9 mouse cellular contexts compared by ENCODE assay signal in the genomic region with DNA sequence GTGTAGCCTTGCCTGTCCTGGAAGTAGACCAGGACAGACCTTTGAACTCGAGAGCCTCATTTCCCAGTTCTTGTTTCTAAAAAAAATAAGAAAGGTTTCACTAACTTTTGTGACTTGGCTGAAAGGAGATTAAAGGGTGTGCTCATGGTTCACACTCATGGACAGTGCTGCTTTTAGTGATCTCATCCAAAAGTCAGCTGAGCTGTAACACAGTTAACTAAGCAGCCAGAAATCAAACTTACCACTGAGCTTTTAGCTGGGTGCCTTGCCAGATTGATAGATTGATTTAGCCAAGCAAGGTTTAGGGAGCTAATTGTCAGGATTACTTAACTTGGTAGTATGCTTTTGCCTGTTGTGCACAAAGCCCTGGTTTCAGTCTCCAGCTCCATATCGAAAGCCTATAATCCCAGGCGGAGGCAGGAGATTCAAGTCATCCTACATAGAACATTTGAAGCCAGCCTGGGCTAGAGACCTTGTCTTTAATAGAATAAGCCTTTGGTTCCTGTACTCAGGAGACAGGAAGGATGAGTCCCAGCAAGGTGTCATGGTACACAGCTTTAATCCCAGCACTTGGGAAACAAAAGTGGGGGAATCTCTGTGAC. TPM values are rescaled to one million over a fixed set of nuclear protein-coding genes. Genes with fewer than 3 reads are reported as not detected.
DNase-seq lines count a peak whose midpoint lies in the region; ATAC-seq and TF ChIP-seq lines count a peak whose summit lies in the region.
"Had no signal": no experiment of that assay in that cellular context is flagged by ENCODE, and none has a peak within 500 bp of the region (broad histone marks: within the 10 kb centered on the region; RNA-seq: fewer than 3 reads in every experiment).

No protein-coding gene starts in this region.

- no peaks in the 10 kb centered on the region for H3K9me3 ChIP-seq in heart, postnatal 0 days (replicated peaks; ENCODE audit: control insufficient read depth, low read length)
- no peaks in the 10 kb centered on the region for H3K9me3 ChIP-seq in hindbrain, embryonic 14.5 days (ENCODE audit: control insufficient read depth, low read length)
- no peaks in the 10 kb centered on the region for H3K9me3 ChIP-seq in midbrain, embryonic 13.5 days

- TF ChIP-seq EP300 in heart, postnatal 0 days (IDR thresholded peaks at IDR 0.05; ENCODE audit: low read depth) = no peak
- TF ChIP-seq EP300 in heart, adult 2 months (IDR thresholded peaks at IDR 0.05; ENCODE audit: insufficient read depth, low read depth, low read length) = no peak

- H3K27me3 ChIP-seq in heart, postnatal 0 days (ENCODE audit: control insufficient read depth, insufficient read depth, low read length) = no peaks in the 10 kb centered on the region
- H3K27me3 ChIP-seq in heart, adult 2 months (ENCODE audit: control insufficient read depth, insufficient read depth, low read length) = no peaks in the 10 kb centered on the region
- no peaks in the 10 kb centered on the region for H3K27me3 ChIP-seq in hindbrain, embryonic 14.5 days (ENCODE audit: control insufficient read depth, insufficient read depth, low read length)
- no peaks in the 10 kb centered on the region for H3K27me3 ChIP-seq in midbrain, embryonic 13.5 days

- H3K4me1 ChIP-seq in heart, postnatal 0 days (ENCODE audit: control insufficient read depth, insufficient read depth) = peaks cover 20% of the 10 kb centered on the region
- peaks cover 6% of the 10 kb centered on the region for H3K4me1 ChIP-seq in heart, adult 2 months (ENCODE audit: control insufficient read depth, insufficient read depth, low read length)
- no peaks in the 10 kb centered on the region; the same call in 1 of the 2 replicates for H3K4me1 ChIP-seq in bone marrow, adult 2 months (ENCODE audit: control insufficient read depth, insufficient read depth, low read length)
- peaks cover 18% of the 10 kb centered on the region; the same call in 1 of the 2 replicates for H3K4me1 ChIP-seq in hindbrain, embryonic 14.5 days (replicated peaks; ENCODE audit: control insufficient read depth, insufficient read depth, low read length)
- peaks cover 36% of the 10 kb centered on the region for H3K4me1 ChIP-seq in midbrain, embryonic 13.5 days (replicated peaks)

- TF ChIP-seq POLR2A in heart, adult 2 months (IDR thresholded peaks at IDR 0.05; ENCODE audit: insufficient read depth, low read depth, low read length) = no peak
- no peak for TF ChIP-seq POLR2A in bone marrow, adult 2 months (IDR thresholded peaks at IDR 0.05; ENCODE audit: borderline replicate concordance, control insufficient read depth, low read depth, low read length)

- peak overlapping the region; percentile 86; the same call in 1 of the 2 replicates for H3K4me3 ChIP-seq in heart, postnatal 0 days (ENCODE audit: low read depth, low read length)
- no peak overlapping the region for H3K4me3 ChIP-seq in heart, adult 2 months
- H3K4me3 ChIP-seq in bone marrow, adult 2 months (replicated peaks; ENCODE audit: control insufficient read depth, low read depth, low read length) = peak overlapping the region; percentile 32
- H3K4me3 ChIP-seq in hindbrain, embryonic 14.5 days (replicated peaks; ENCODE audit: low read length) = peak overlapping the region; percentile 80; the same call in 1 of the 2 replicates
- peak overlapping the region; percentile 97 for H3K4me3 ChIP-seq in midbrain, embryonic 13.5 days (replicated peaks)
- no peak overlapping the region for H3K4me3 ChIP-seq in left cerebral cortex, adult 2 months

- H3K27ac ChIP-seq in heart, postnatal 0 days (ENCODE audit: low read depth) = no peak overlapping the region
- H3K27ac ChIP-seq in heart, adult 2 months = no peak overlapping the region
- H3K27ac ChIP-seq in bone marrow, adult 2 months (ENCODE audit: control insufficient read depth, insufficient read depth, low read depth, low read length, poor library complexity) = no peak overlapping the region
- H3K27ac ChIP-seq in hindbrain, embryonic 14.5 days = no peak overlapping the region
- no peak overlapping the region for H3K27ac ChIP-seq in midbrain, embryonic 13.5 days
- H3K27ac ChIP-seq in left cerebral cortex, adult 2 months = no peak overlapping the region

- H3K4me2 ChIP-seq in heart, postnatal 0 days (ENCODE audit: low read depth, low read length) = peak overlapping the region; percentile 88
- H3K4me2 ChIP-seq in hindbrain, embryonic 14.5 days (replicated peaks) = peak overlapping the region; percentile 73
- H3K4me2 ChIP-seq in midbrain, embryonic 13.5 days (replicated peaks) = peak overlapping the region; percentile 97

- 75% methylated on average over 3 of the region's 3 CpGs for WGBS in heart, postnatal 0 days
- WGBS in heart, adult 2 months = 69% methylated on average over 3 of the region's 3 CpGs
- 63% methylated on average over 3 of the region's 3 CpGs for WGBS in bone marrow, adult 2 months
- WGBS in hindbrain, embryonic 14.5 days = 91% methylated on average over 3 of the region's 3 CpGs
- WGBS in midbrain, embryonic 13.5 days = 94% methylated on average over 3 of the region's 3 CpGs

- peak overlapping the region; percentile 88 for H3K9ac ChIP-seq in heart, postnatal 0 days (replicated peaks; ENCODE audit: low read depth, low read length)
- H3K9ac ChIP-seq in heart, adult 2 months (ENCODE audit: low read depth, low read length) = no peak overlapping the region
- H3K9ac ChIP-seq in hindbrain, embryonic 14.5 days = peak overlapping the region; percentile 87; the same call in 1 of the 2 replicates
- H3K9ac ChIP-seq in midbrain, embryonic 13.5 days (replicated peaks) = peak overlapping the region; percentile 96

- intact Hi-C loops in heart, adult 2 months (cut with DNase I) = loop anchor here (5.0 kb wide), 1 partner anchor 36 kb away; no protein-coding TSS in a partner anchor
- intact Hi-C loops in left cerebral cortex, adult 2 months (cut with DNase I) = no loop called here

- no peak for TF ChIP-seq CTCF in heart, postnatal 0 days (IDR thresholded peaks at IDR 0.05; ENCODE audit: low read depth)
- TF ChIP-seq CTCF in heart, adult 2 months (IDR thresholded peaks at IDR 0.05) = no peak
- TF ChIP-seq CTCF in bone marrow, adult 2 months (IDR thresholded peaks at IDR 0.05; ENCODE audit: control insufficient read depth, insufficient read depth, low read length) = no peak
- TF ChIP-seq CTCF in left cerebral cortex, adult 2 months (IDR thresholded peaks at IDR 0.05) = no peak

- H3K79me2 ChIP-seq in heart, adult 2 months (replicated peaks; ENCODE audit: control insufficient read depth, insufficient read depth, low read length) = peaks cover 11% of the 10 kb centered on the region

- no peak for DNase-seq in heart, postnatal 0 days (ENCODE audit: low spot score)
- no peak for DNase-seq in heart, adult 2 months
- DNase-seq in hindbrain, embryonic 14.5 days (ENCODE audit: low spot score) = no peak
- no peak for DNase-seq in left cerebral cortex, adult 2 months (ENCODE audit: extremely low spot score in 1 of 2, low spot score in 2 of 2)
- DNase-seq in frontal cortex, postnatal 14 days (ENCODE audit: low spot score in 2 of 2) = no peak
- DNase-seq in urinary bladder, adult 18-20 months (ENCODE audit: low spot score in 2 of 2) = no peak
- DNase-seq: lung, postnatal 10 days had no signal

- no peak for ATAC-seq in heart, postnatal 0 days (ENCODE audit: insufficient read depth, low read depth)
- ATAC-seq in hindbrain, embryonic 14.5 days (ENCODE audit: low FRiP score) = no peak
- ATAC-seq in midbrain, embryonic 13.5 days = no peak

- peaks cover 50% of the 10 kb centered on the region for H3K36me3 ChIP-seq in heart, postnatal 0 days (replicated peaks; ENCODE audit: control insufficient read depth, insufficient read depth, low read length)
- peaks cover 19% of the 10 kb centered on the region for H3K36me3 ChIP-seq in heart, adult 2 months (ENCODE audit: control insufficient read depth, insufficient read depth, low read length)
- peaks cover 52% of the 10 kb centered on the region for H3K36me3 ChIP-seq in hindbrain, embryonic 14.5 days (replicated peaks; ENCODE audit: control insufficient read depth, insufficient read depth)
- peaks cover 39% of the 10 kb centered on the region for H3K36me3 ChIP-seq in midbrain, embryonic 13.5 days

RNA-seq across cellular contexts. Expression of a gene that starts 1.8 kb away (rescaled TPM):
- 123 and 174 TPM in 2 replicates for total RNA-seq in heart, postnatal 0 days (2014; rRNA removed; ENCODE audit: low replicate concordance)
- 127 and 135 TPM in 2 replicates for polyA plus RNA-seq in heart, postnatal 0 days (2015; fragmentation: Nextera tagmentation; extraction: Ambion mirVana)
- 10 to 100 TPM; 60.0 to 62.7 TPM for total RNA-seq in heart, adult 2 months (2021)
- polyA plus RNA-seq in heart, adult 2 months (2012; rRNA removed) = 83.0 and 107 TPM in 2 replicates
- polyA plus RNA-seq in bone marrow, adult 2 months (2011; ENCODE audit: insufficient read depth, insufficient read length, low replicate concordance, missing spikeins) = 53.5 and 73.6 TPM in 2 replicates
- polyA plus RNA-seq in hindbrain, embryonic 14.5 days (2014; fragmentation: Nextera tagmentation; extraction: Ambion mirVana) = 278 and 280 TPM in 2 replicates
- polyA plus RNA-seq in midbrain, embryonic 13.5 days (2015; fragmentation: Nextera tagmentation; extraction: Ambion mirVana) = 370 and 374 TPM in 2 replicates
- total RNA-seq in left cerebral cortex, adult 2 months (2021) = 100 to 1,000 TPM; 131 to 142 TPM

RNA-seq across cellular contexts. Expression of a gene that starts 10.3 kb away (rescaled TPM):
- 440 and 624 TPM in 2 replicates for total RNA-seq in heart, postnatal 0 days (2014; rRNA removed; ENCODE audit: low replicate concordance)
- polyA plus RNA-seq in heart, postnatal 0 days (2015; fragmentation: Nextera tagmentation; extraction: Ambion mirVana) = 595 and 640 TPM in 2 replicates
- 100 to 1,000 TPM; 421 to 487 TPM for total RNA-seq in heart, adult 2 months (2021)
- 414 and 486 TPM in 2 replicates for polyA plus RNA-seq in heart, adult 2 months (2012; rRNA removed)
- 10.7 and 11.8 TPM in 2 replicates for polyA plus RNA-seq in bone marrow, adult 2 months (2011; ENCODE audit: insufficient read depth, insufficient read length, low replicate concordance, missing spikeins)
- 36.2 and 46.0 TPM in 2 replicates for polyA plus RNA-seq in hindbrain, embryonic 14.5 days (2014; fragmentation: Nextera tagmentation; extraction: Ambion mirVana)
- polyA plus RNA-seq in midbrain, embryonic 13.5 days (2015; fragmentation: Nextera tagmentation; extraction: Ambion mirVana) = 45.5 and 45.9 TPM in 2 replicates
- total RNA-seq in left cerebral cortex, adult 2 months (2021) = 10 to 100 TPM; 24.4 to 26.2 TPM

RNA-seq across cellular contexts. Expression of a gene that starts 26.8 kb away (rescaled TPM):
- 1.9 and 4.5 TPM in 2 replicates for total RNA-seq in heart, postnatal 0 days (2014; rRNA removed; ENCODE audit: low replicate concordance)
- polyA plus RNA-seq in heart, postnatal 0 days (2015; fragmentation: Nextera tagmentation; extraction: Ambion mirVana) = 0.36 and 0.44 TPM in 2 replicates
- total RNA-seq in heart, adult 2 months (2021) = 1 to 10 TPM in 1 of 2 experiments, under 1 TPM in 1; 0.65 to 1.5 TPM
- 5.2 and 7.2 TPM in 2 replicates for polyA plus RNA-seq in heart, adult 2 months (2012; rRNA removed)
- polyA plus RNA-seq in bone marrow, adult 2 months (2011; ENCODE audit: insufficient read depth, insufficient read length, low replicate concordance, missing spikeins) = 5.0 and 21.3 TPM in 2 replicates
- polyA plus RNA-seq in hindbrain, embryonic 14.5 days (2014; fragmentation: Nextera tagmentation; extraction: Ambion mirVana) = 3.6 and 6.0 TPM in 2 replicates
- polyA plus RNA-seq in midbrain, embryonic 13.5 days (2015; fragmentation: Nextera tagmentation; extraction: Ambion mirVana) = 6.8 and 6.9 TPM in 2 replicates
- 10 to 100 TPM in 1 of 2 experiments, 1 to 10 TPM in 1; 6.8 to 14.8 TPM for total RNA-seq in left cerebral cortex, adult 2 months (2021)

RNA-seq across cellular contexts. Expression of a gene that starts 54.0 kb away (rescaled TPM):
- total RNA-seq in heart, postnatal 0 days (2014; rRNA removed; ENCODE audit: low replicate concordance) = 19.6 and 20.6 TPM in 2 replicates
- 14.0 and 17.8 TPM in 2 replicates for polyA plus RNA-seq in heart, postnatal 0 days (2015; fragmentation: Nextera tagmentation; extraction: Ambion mirVana)
- 10 to 100 TPM; 10.2 to 10.3 TPM for total RNA-seq in heart, adult 2 months (2021)
- polyA plus RNA-seq in heart, adult 2 months (2012; rRNA removed) = 43.6 and 43.7 TPM in 2 replicates
- polyA plus RNA-seq in bone marrow, adult 2 months (2011; ENCODE audit: insufficient read depth, insufficient read length, low replicate concordance, missing spikeins) = 34.5 and 70.1 TPM in 2 replicates
- polyA plus RNA-seq in hindbrain, embryonic 14.5 days (2014; fragmentation: Nextera tagmentation; extraction: Ambion mirVana) = 20.6 and 25.8 TPM in 2 replicates
- polyA plus RNA-seq in midbrain, embryonic 13.5 days (2015; fragmentation: Nextera tagmentation; extraction: Ambion mirVana) = 44.0 and 45.1 TPM in 2 replicates
- total RNA-seq in left cerebral cortex, adult 2 months (2021) = 10 to 100 TPM; 37.7 to 41.7 TPM

RNA-seq across cellular contexts. Expression of a gene that starts 54.0 kb away (rescaled TPM):
- 48.4 and 62.3 TPM in 2 replicates for total RNA-seq in heart, postnatal 0 days (2014; rRNA removed; ENCODE audit: low replicate concordance)
- polyA plus RNA-seq in heart, postnatal 0 days (2015; fragmentation: Nextera tagmentation; extraction: Ambion mirVana) = 65.8 and 70.6 TPM in 2 replicates
- total RNA-seq in heart, adult 2 months (2021) = 10 to 100 TPM; 35.7 to 44.5 TPM
- 39.1 and 46.4 TPM in 2 replicates for polyA plus RNA-seq in heart, adult 2 months (2012; rRNA removed)
- 33.0 and 34.7 TPM in 2 replicates for polyA plus RNA-seq in bone marrow, adult 2 months (2011; ENCODE audit: insufficient read depth, insufficient read length, low replicate concordance, missing spikeins)
- polyA plus RNA-seq in hindbrain, embryonic 14.5 days (2014; fragmentation: Nextera tagmentation; extraction: Ambion mirVana) = 71.2 and 73.5 TPM in 2 replicates
- 48.3 and 54.9 TPM in 2 replicates for polyA plus RNA-seq in midbrain, embryonic 13.5 days (2015; fragmentation: Nextera tagmentation; extraction: Ambion mirVana)
- total RNA-seq in left cerebral cortex, adult 2 months (2021) = 10 to 100 TPM; 65.8 to 69.6 TPM

Comparison
In these comparisons a context has a peak if more than half of its experiments do, and no peak if none do; other contexts are left out.
1. H3K4me3 ChIP-seq: peak in heart, postnatal 0 days (single experiment), bone marrow, adult 2 months (single experiment), hindbrain, embryonic 14.5 days (single experiment) and midbrain, embryonic 13.5 days (single experiment); none in heart, adult 2 months (single experiment) and left cerebral cortex, adult 2 months (single experiment).
2. Peak in every context shown above with its lines, with median percentiles within 50 percentile points of each other: H3K4me2 ChIP-seq.